Comparison of ENCODE assay signal across 8 mouse cellular contexts in the genomic region with DNA sequence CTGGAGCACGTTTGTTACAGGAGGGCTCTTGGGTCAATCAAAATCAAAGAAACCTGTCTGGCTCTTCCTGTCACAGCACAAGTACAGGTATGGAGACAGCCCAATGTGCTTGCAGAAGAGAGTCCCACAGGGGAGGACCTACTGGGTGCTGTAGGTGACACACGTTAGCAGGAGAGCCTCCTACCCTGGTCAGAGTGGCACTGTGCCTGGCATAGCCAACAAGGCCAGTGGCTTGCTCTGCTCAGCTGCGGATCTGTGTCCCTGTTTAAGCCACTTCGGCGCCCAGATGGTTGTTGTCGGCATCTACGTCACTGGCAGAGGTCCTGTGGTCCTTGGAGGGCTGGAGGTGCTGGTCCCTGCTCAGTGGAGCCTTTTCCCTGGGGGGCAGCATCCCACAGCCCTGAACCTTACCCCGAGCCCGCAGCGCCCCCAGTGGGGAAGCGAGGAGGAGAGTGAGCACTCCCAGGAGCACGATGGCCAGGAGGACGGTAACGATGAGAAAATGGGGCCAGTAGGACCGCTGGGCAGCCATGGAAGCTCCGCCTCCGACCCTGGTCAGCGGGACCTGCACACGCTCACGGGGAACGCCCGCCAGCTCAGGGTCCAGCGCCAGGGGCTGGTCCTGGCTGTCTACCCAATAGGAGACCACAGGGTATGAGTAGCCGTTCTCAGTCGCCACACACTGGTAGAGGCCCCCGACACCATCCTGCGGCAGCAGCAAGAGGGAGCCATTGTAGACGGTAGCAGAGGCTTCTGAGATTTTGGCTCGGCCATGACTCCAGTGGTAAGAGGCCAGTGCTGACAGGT. TPM values are rescaled to one million over a fixed set of nuclear protein-coding genes. Genes with fewer than 3 reads are reported as not detected.
DNase-seq lines count a peak whose midpoint lies in the region; ATAC-seq lines count a peak whose summit lies in the region.

No protein-coding gene starts in this region.

- peaks cover 14% of the 10 kb centered on the region for H3K4me1 ChIP-seq in forebrain, embryonic 15.5 days
- peaks cover 4% of the 10 kb centered on the region; the same call in 1 of the 2 replicates for H3K4me1 ChIP-seq in hindbrain, embryonic 11.5 days (replicated peaks; ENCODE audit: control insufficient read depth, insufficient read depth, low read length)
- peaks cover 51% of the 10 kb centered on the region for H3K4me1 ChIP-seq in limb, embryonic 10.5 days
- H3K4me1 ChIP-seq in midbrain, embryonic 11.5 days (ENCODE audit: control insufficient read depth, insufficient read depth, low read length), result peaks cover 8% of the 10 kb centered on the region; the same call in 1 of the 2 replicates

- peak overlapping the region; percentile 27; the same call in 1 of the 2 replicates for H3K9ac ChIP-seq in forebrain, embryonic 15.5 days (replicated peaks)
- peak overlapping the region; percentile 41; the same call in 1 of the 2 replicates for H3K9ac ChIP-seq in hindbrain, embryonic 11.5 days (ENCODE audit: low read depth, low read length)
- peak overlapping the region; percentile 46 for H3K9ac ChIP-seq in midbrain, embryonic 11.5 days (ENCODE audit: low read length)

- H3K4me3 ChIP-seq in forebrain, embryonic 15.5 days, result peak overlapping the region; percentile 24
- H3K4me3 ChIP-seq in hindbrain, embryonic 11.5 days (ENCODE audit: low read depth, low read length), result peak overlapping the region; percentile 24; the same call in 1 of the 2 replicates
- H3K4me3 ChIP-seq in limb, embryonic 10.5 days, result peak overlapping the region; percentile 50
- peak overlapping the region; percentile 17 for H3K4me3 ChIP-seq in midbrain, embryonic 11.5 days (ENCODE audit: low read depth, low read length)

- peak overlapping the region; percentile 49 for H3K4me2 ChIP-seq in forebrain, embryonic 15.5 days (replicated peaks)
- H3K4me2 ChIP-seq in hindbrain, embryonic 11.5 days (replicated peaks; ENCODE audit: low read depth, low read length), result peak overlapping the region; percentile 49
- peak overlapping the region; percentile 42 for H3K4me2 ChIP-seq in midbrain, embryonic 11.5 days

- H3K36me3 ChIP-seq in forebrain, embryonic 15.5 days, result peaks cover 7% of the 10 kb centered on the region; the same call in 1 of the 2 replicates
- no peaks in the 10 kb centered on the region for H3K36me3 ChIP-seq in hindbrain, embryonic 11.5 days (ENCODE audit: control insufficient read depth, insufficient read depth, low read length)
- H3K36me3 ChIP-seq in limb, embryonic 10.5 days, result 0 out of 2 replicates have a peak, but pooled peaks cover 3% of the 10 kb centered on the region
- H3K36me3 ChIP-seq in midbrain, embryonic 11.5 days (ENCODE audit: control insufficient read depth, insufficient read depth, low read length), result no peaks in the 10 kb centered on the region

- H3K9me3 ChIP-seq in forebrain, embryonic 15.5 days, result no peaks in the 10 kb centered on the region
- no peaks in the 10 kb centered on the region for H3K9me3 ChIP-seq in hindbrain, embryonic 11.5 days (ENCODE audit: control insufficient read depth, low read length)
- no peaks in the 10 kb centered on the region for H3K9me3 ChIP-seq in limb, embryonic 10.5 days (replicated peaks)
- no peaks in the 10 kb centered on the region for H3K9me3 ChIP-seq in midbrain, embryonic 11.5 days (ENCODE audit: control insufficient read depth, low read length)

- peak; percentile 79 for ATAC-seq in forebrain, embryonic 15.5 days (replicated peaks)
- ATAC-seq in hindbrain, embryonic 11.5 days (ENCODE audit: low FRiP score), result peak; percentile 84
- peak; percentile 88 for ATAC-seq in midbrain, embryonic 11.5 days (ENCODE audit: low FRiP score)

- peak; percentile 63 for DNase-seq in ovary, postnatal 36 days (ENCODE audit: low spot score)
- DNase-seq in ovary, adult 18-20 months (ENCODE audit: low spot score), result no peak
- DNase-seq in cerebellum, adult 9-10 months, result peak; percentile 83
- DNase-seq in hindbrain, embryonic 11.5 days (ENCODE audit: low spot score), result peak; percentile 81
- peak; percentile 84 for DNase-seq in limb, embryonic 10.5 days (ENCODE audit: low spot score)
- peak; percentile 97 for DNase-seq in midbrain, embryonic 11.5 days (ENCODE audit: low spot score, missing footprints)
- peak; percentile 47 for DNase-seq in yolk sac, embryonic 10.5 days (ENCODE audit: low spot score)

- 9% methylated on average over 29 of the region's 29 CpGs for WGBS in forebrain, embryonic 15.5 days
- 7% methylated on average over 28 of the region's 29 CpGs for WGBS in hindbrain, embryonic 11.5 days
- WGBS in limb, embryonic 10.5 days, result 7% methylated on average over 29 of the region's 29 CpGs
- WGBS in midbrain, embryonic 11.5 days, result 11% methylated on average over 29 of the region's 29 CpGs

- no peaks in the 10 kb centered on the region for H3K27me3 ChIP-seq in forebrain, embryonic 15.5 days
- H3K27me3 ChIP-seq in hindbrain, embryonic 11.5 days (ENCODE audit: control insufficient read depth, insufficient read depth, low read length), result no peaks in the 10 kb centered on the region
- peaks cover 25% of the 10 kb centered on the region; the same call in 1 of the 2 replicates for H3K27me3 ChIP-seq in limb, embryonic 10.5 days (ENCODE audit: low read depth, poor library complexity, severe bottlenecking)
- H3K27me3 ChIP-seq in midbrain, embryonic 11.5 days (ENCODE audit: control insufficient read depth, insufficient read depth, low read length), result no peaks in the 10 kb centered on the region

- peak overlapping the region; percentile 34; the same call in 1 of the 2 replicates for H3K27ac ChIP-seq in forebrain, embryonic 15.5 days (replicated peaks)
- 0 out of 2 replicates have a peak overlapping the region, but pooled peaks have one; percentile 4 for H3K27ac ChIP-seq in hindbrain, embryonic 11.5 days (ENCODE audit: low read depth, low read length)
- peak overlapping the region; percentile 81 for H3K27ac ChIP-seq in limb, embryonic 10.5 days
- H3K27ac ChIP-seq in midbrain, embryonic 11.5 days (ENCODE audit: low read depth, low read length), result no peak overlapping the region

RNA-seq across cellular contexts. Expression of a gene that starts 11.7 kb away (rescaled TPM):
- polyA plus RNA-seq in forebrain, embryonic 15.5 days (2015; fragmentation: Nextera tagmentation; extraction: Ambion mirVana), result 31.3 and 33.2 TPM in 2 replicates
- polyA plus RNA-seq in hindbrain, embryonic 11.5 days (2014; fragmentation: Nextera tagmentation; extraction: Ambion mirVana), result 22.1 and 23.7 TPM in 2 replicates
- 16.7 and 18.0 TPM in 2 replicates for polyA plus RNA-seq in limb, embryonic 10.5 days (2016; fragmentation: Nextera tagmentation; extraction: Ambion mirVana)
- polyA plus RNA-seq in midbrain, embryonic 11.5 days (2014; fragmentation: Nextera tagmentation; extraction: Ambion mirVana), result 20.8 and 22.3 TPM in 2 replicates

RNA-seq across cellular contexts. Expression of a gene that starts 24.4 kb away (rescaled TPM):
- polyA plus RNA-seq in forebrain, embryonic 15.5 days (2015; fragmentation: Nextera tagmentation; extraction: Ambion mirVana), result 16.3 and 17.7 TPM in 2 replicates
- 5.7 and 7.8 TPM in 2 replicates for polyA plus RNA-seq in hindbrain, embryonic 11.5 days (2014; fragmentation: Nextera tagmentation; extraction: Ambion mirVana)
- polyA plus RNA-seq in limb, embryonic 10.5 days (2016; fragmentation: Nextera tagmentation; extraction: Ambion mirVana), result 4.7 and 6.7 TPM in 2 replicates
- polyA plus RNA-seq in midbrain, embryonic 11.5 days (2014; fragmentation: Nextera tagmentation; extraction: Ambion mirVana), result 6.3 and 6.8 TPM in 2 replicates

RNA-seq across cellular contexts. Expression of a gene that starts 26.5 kb away (rescaled TPM):
- polyA plus RNA-seq in forebrain, embryonic 15.5 days (2015; fragmentation: Nextera tagmentation; extraction: Ambion mirVana), result 55.1 and 64.8 TPM in 2 replicates
- polyA plus RNA-seq in hindbrain, embryonic 11.5 days (2014; fragmentation: Nextera tagmentation; extraction: Ambion mirVana), result 108 and 109 TPM in 2 replicates
- polyA plus RNA-seq in limb, embryonic 10.5 days (2016; fragmentation: Nextera tagmentation; extraction: Ambion mirVana), result 197 and 220 TPM in 2 replicates
- 128 and 132 TPM in 2 replicates for polyA plus RNA-seq in midbrain, embryonic 11.5 days (2014; fragmentation: Nextera tagmentation; extraction: Ambion mirVana)

RNA-seq across cellular contexts. Expression of a gene that starts 52.3 kb away (rescaled TPM):
- not detected in 2 replicates for polyA plus RNA-seq in forebrain, embryonic 15.5 days (2015; fragmentation: Nextera tagmentation; extraction: Ambion mirVana)
- not detected in 2 replicates for polyA plus RNA-seq in hindbrain, embryonic 11.5 days (2014; fragmentation: Nextera tagmentation; extraction: Ambion mirVana)
- polyA plus RNA-seq in limb, embryonic 10.5 days (2016; fragmentation: Nextera tagmentation; extraction: Ambion mirVana), result 0.79 TPM in 1 of 2 replicates, not detected in the other
- 0.48 TPM in 1 of 2 replicates, not detected in the other for polyA plus RNA-seq in midbrain, embryonic 11.5 days (2014; fragmentation: Nextera tagmentation; extraction: Ambion mirVana)

RNA-seq across cellular contexts. Expression of a gene that starts 58.1 kb away (rescaled TPM):
- polyA plus RNA-seq in forebrain, embryonic 15.5 days (2015; fragmentation: Nextera tagmentation; extraction: Ambion mirVana), result not detected in 2 replicates
- not detected in 2 replicates for polyA plus RNA-seq in hindbrain, embryonic 11.5 days (2014; fragmentation: Nextera tagmentation; extraction: Ambion mirVana)
- not detected in 2 replicates for polyA plus RNA-seq in limb, embryonic 10.5 days (2016; fragmentation: Nextera tagmentation; extraction: Ambion mirVana)
- polyA plus RNA-seq in midbrain, embryonic 11.5 days (2014; fragmentation: Nextera tagmentation; extraction: Ambion mirVana), result not detected in 2 replicates
